Mouse (Mus musculus) embryo, embryonic 11.5 days (tissue): ENCODE results near the gene Mical3.

Source experiments
- DNase-seq: peaks from one replicate; pipeline ENCODE4 v3.0.0-alpha.2; 2012; ENCODE audit warnings: low read depth, low spot score

Mical3 gene

GRCm38 (mm10) chr6:121087127-121087526 lies 43.7 kb downstream of the Mical3 start:
- DNase-seq = no peak

- no peak for DNase-seq
Measured at GRCm38 (mm10) chr6:121086226-121086625, 44.6 kb downstream of the Mical3 start.

GRCm38 (mm10) chr6:121084050-121084480 lies 46.7 kb downstream of the Mical3 start:
- DNase-seq = no peak

- no peak for DNase-seq
Measured at GRCm38 (mm10) chr6:121082094-121082473, 48.7 kb downstream of the Mical3 start.

- no peak for DNase-seq
Measured at GRCm38 (mm10) chr6:121081288-121082093, 49.3 kb downstream of the Mical3 start.

GRCm38 (mm10) chr6:121078175-121078574 lies 52.6 kb downstream of the Mical3 start:
- DNase-seq = no peak

GRCm38 (mm10) chr6:121076929-121077566 lies 53.8 kb downstream of the Mical3 start:
- no peak for DNase-seq

- DNase-seq = no peak
Measured at GRCm38 (mm10) chr6:121075763-121076162, 55.0 kb downstream of the Mical3 start.

- no peak for DNase-seq
Measured at GRCm38 (mm10) chr6:121073312-121073711, 57.5 kb downstream of the Mical3 start.

- DNase-seq = no peak
Measured at GRCm38 (mm10) chr6:121072615-121073014, 58.2 kb downstream of the Mical3 start.

GRCm38 (mm10) chr6:121070584-121071230 lies 60.1 kb downstream of the Mical3 start:
- DNase-seq = no peak

GRCm38 (mm10) chr6:121069156-121069555 lies 61.6 kb downstream of the Mical3 start:
- no peak for DNase-seq

GRCm38 (mm10) chr6:121068087-121068464 lies 62.7 kb downstream of the Mical3 start:
- no peak for DNase-seq

GRCm38 (mm10) chr6:121067426-121068086 lies 63.2 kb downstream of the Mical3 start:
- no peak for DNase-seq

- no peak for DNase-seq
Measured at GRCm38 (mm10) chr6:121066761-121067160, 64.0 kb downstream of the Mical3 start.

- no peak for DNase-seq
Measured at GRCm38 (mm10) chr6:121064356-121065015, 66.3 kb downstream of the Mical3 start.

GRCm38 (mm10) chr6:121063771-121064170 lies 67.0 kb downstream of the Mical3 start:
- DNase-seq = no peak

GRCm38 (mm10) chr6:121062891-121063408 lies 67.8 kb downstream of the Mical3 start:
- no peak for DNase-seq

GRCm38 (mm10) chr6:121058039-121058438 lies 72.8 kb downstream of the Mical3 start:
- no peak for DNase-seq

- DNase-seq = no peak
Measured at GRCm38 (mm10) chr6:121057181-121057956, 73.4 kb downstream of the Mical3 start.
